Mouse (Mus musculus): ENCODE measurements at regions not wholly inside any gene's neighbourhood (a gene's known extent, or its start where the extent isn't known, plus 50 kb on each side); places are given as distances from the start of the nearest gene placed in this dataset.

- DNase-seq (ENCODE audit: low spot score) (no peak), ATAC-seq (ENCODE audit: low FRiP score, low TSS enrichment) (no peak)
- no peak overlapping the region for H3K27ac ChIP-seq (replicated peaks)
- 77% methylated on average over 3 of the region's 3 CpGs for WGBS
- no peaks in the 10 kb centered on the region for H3K9me3 ChIP-seq (ENCODE audit: control insufficient read depth, low read length)
- H3K4me1 ChIP-seq (replicated peaks; ENCODE audit: control insufficient read depth, insufficient read depth), result no peaks in the 10 kb centered on the region
- 0 out of 2 replicates have a peak, but pooled peaks have one; percentile 8 for TF ChIP-seq CTCF (IDR thresholded peaks at IDR 0.05; ENCODE audit: low read depth)
- no peak for TF ChIP-seq EP300 (optimal IDR thresholded peaks at IDR 0.05)
- H3K9ac ChIP-seq (ENCODE audit: low read length), result no peak overlapping the region
- H3K4me3 ChIP-seq (ENCODE audit: low read depth, low read length), result no peak overlapping the region
- H3K4me2 ChIP-seq (replicated peaks; ENCODE audit: low read depth), result no peak overlapping the region
- no peaks in the 10 kb centered on the region for H3K27me3 ChIP-seq (ENCODE audit: control insufficient read depth, insufficient read depth, low read length)
- H3K36me3 ChIP-seq (ENCODE audit: control insufficient read depth, insufficient read depth, low read length), result no peaks in the 10 kb centered on the region
Measured at GRCm38 (mm10) chr6:144841510-144841909, 59.7 kb upstream of the Sox5 start.

DNA sequence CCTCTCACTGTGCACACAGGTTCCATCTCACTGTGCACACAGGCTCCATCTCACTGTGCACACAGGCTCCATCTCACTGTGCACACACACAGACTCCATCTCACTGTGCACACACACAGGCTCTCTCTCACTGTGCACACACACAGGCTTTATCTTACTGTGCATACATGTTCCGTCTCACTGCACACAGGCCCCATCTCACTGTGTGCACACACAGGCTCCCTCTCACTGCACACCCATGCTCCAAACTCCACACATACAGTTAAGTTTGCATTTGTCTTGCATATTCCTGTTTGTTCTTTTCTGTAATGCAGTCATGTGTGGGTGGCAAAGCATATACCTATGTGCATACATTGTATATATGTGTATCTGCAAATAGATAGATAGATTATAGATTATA is 57.6 kb upstream of the Sox5 start:
- TF ChIP-seq EP300 (optimal IDR thresholded peaks at IDR 0.05), result no peak
- TF ChIP-seq CTCF (IDR thresholded peaks at IDR 0.05; ENCODE audit: low read depth), result no peak
- DNase-seq (ENCODE audit: low spot score), result no peak
- Histone ChIP-seq H3K9me3 (ENCODE audit: control insufficient read depth, low read length) (no peaks in the 10 kb centered on the region), H3K27ac (replicated peaks) (no peak overlapping the region), H3K36me3 (ENCODE audit: control insufficient read depth, insufficient read depth, low read length) (no peaks in the 10 kb centered on the region), H3K4me3 (ENCODE audit: low read depth, low read length) (no peak overlapping the region), H3K4me1 (replicated peaks; ENCODE audit: control insufficient read depth, insufficient read depth) (no peaks in the 10 kb centered on the region), H3K4me2 (replicated peaks; ENCODE audit: low read depth) (no peak overlapping the region), H3K9ac (ENCODE audit: low read length) (no peak overlapping the region), H3K27me3 (ENCODE audit: control insufficient read depth, insufficient read depth, low read length) (no peaks in the 10 kb centered on the region)
- 88% methylated on average over 1 of the region's 1 CpGs for WGBS
- 0 out of 2 replicates have a peak, but pooled peaks have one; percentile 24 for ATAC-seq (ENCODE audit: low FRiP score, low TSS enrichment)

GRCm38 (mm10) chr6:144834323-144835183 is 52.8 kb upstream of the Sox5 start:
- Histone ChIP-seq H3K27ac (replicated peaks) (no peak overlapping the region), H3K27me3 (ENCODE audit: control insufficient read depth, insufficient read depth, low read length) (no peaks in the 10 kb centered on the region), H3K4me2 (replicated peaks; ENCODE audit: low read depth) (no peak overlapping the region; the same call in 1 of the 2 replicates), H3K36me3 (ENCODE audit: control insufficient read depth, insufficient read depth, low read length) (no peaks in the 10 kb centered on the region), H3K4me1 (replicated peaks; ENCODE audit: control insufficient read depth, insufficient read depth) (no peaks in the 10 kb centered on the region), H3K9ac (ENCODE audit: low read length) (no peak overlapping the region), H3K4me3 (ENCODE audit: low read depth, low read length) (no peak overlapping the region), H3K9me3 (ENCODE audit: control insufficient read depth, low read length) (no peaks in the 10 kb centered on the region)
- DNase-seq (ENCODE audit: low spot score) (no peak), ATAC-seq (ENCODE audit: low FRiP score, low TSS enrichment) (no peak)
- no peak for TF ChIP-seq EP300 (optimal IDR thresholded peaks at IDR 0.05)
- TF ChIP-seq CTCF (IDR thresholded peaks at IDR 0.05; ENCODE audit: low read depth), result no peak
- 52% methylated on average over 19 of the region's 19 CpGs for WGBS

Measured in stomach, postnatal 0 days (tissue).